Mouse (Mus musculus) kidney, adult 2 months (tissue): ENCODE results near the gene Rcor3.

Experiments used
- CTCF ChIP-seq: fragments of 200-500 bp; conservative IDR thresholded peaks from 2 replicates; pipeline ENCODE4 v1.5.1; 2011; ENCODE audit warnings: low read depth, mild to moderate bottlenecking, control low read depth, low read length, moderate library complexity, mixed read lengths; ENCODE audit not compliant: insufficient read depth, insufficient read length
- POLR2A ChIP-seq: fragments of 200-500 bp; IDR thresholded peaks from one replicate; pipeline ENCODE4 v1.6.1; 2011; ENCODE audit warnings: low read depth, low read length, control low read depth

DNA sequence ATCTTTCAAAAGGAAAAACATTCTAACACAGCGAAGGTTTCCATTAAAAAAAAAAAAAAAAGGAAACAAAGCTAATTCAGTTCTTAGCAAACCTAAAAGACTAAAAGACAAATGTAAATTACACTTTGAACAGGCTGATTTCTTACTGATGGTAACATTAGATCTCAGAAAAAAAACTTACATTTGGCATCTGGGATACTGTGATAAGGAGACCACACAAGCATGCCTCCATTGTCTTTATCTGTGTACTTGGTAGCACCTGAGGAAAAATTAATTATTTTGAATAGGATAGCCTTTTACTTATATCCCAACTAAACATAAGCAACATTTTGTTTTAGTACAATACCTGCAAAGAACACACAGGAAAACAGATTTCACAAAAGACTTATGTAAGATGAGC, 7.7 kb downstream of the Rcor3 start:
- TF ChIP-seq CTCF (no peak), POLR2A (no peak)
